Mouse (Mus musculus): ENCODE measurements at regions not wholly inside any gene's neighbourhood (a gene's known extent, or its start where the extent isn't known, plus 50 kb on each side); places are given as distances from the start of the nearest gene placed in this dataset.
"Not testable (repeated sequence)": the region's sequence is repeated elsewhere in the genome, so short reads cannot be mapped to it uniquely, and the experiment has no call there.

GRCm38 (mm10) chr1:152241026-152241425 lies 145.5 kb downstream of the Tsen15 start:
- no peak for DNase-seq (ENCODE audit: low read depth, low spot score)

GRCm38 (mm10) chr1:152239376-152239775 lies 147.1 kb downstream of the Tsen15 start:
- DNase-seq (ENCODE audit: low read depth, low spot score) = no peak

DNA sequence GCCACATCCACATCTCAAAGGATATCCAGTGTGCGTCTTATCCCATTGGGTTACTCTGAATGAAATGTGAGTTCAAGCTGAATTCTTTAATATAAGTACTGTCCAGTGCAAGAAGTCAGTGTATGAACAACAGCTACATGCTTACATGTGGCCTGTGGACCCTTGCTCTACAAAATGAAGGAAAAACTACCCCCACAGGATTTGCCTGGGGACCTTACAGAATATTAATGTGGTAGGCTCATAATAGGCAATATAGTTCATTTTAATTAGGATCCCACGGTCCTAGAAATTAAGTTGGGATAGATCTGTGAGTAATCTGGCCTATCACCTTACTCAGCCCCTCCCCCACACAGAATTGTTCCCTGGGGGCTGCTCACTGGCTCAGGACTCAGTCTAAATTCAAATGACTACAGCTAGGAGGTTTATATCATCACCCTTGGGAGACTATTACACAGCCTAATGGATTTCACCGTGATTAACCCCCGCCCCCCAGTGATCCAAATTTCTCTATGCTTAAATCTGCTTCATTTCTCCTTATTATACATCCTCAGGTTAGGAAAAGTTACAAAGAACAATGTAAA lies 145.4 kb upstream of the 1700025G04Rik start:
- no peak for DNase-seq (ENCODE audit: low read depth, low spot score)

DNA sequence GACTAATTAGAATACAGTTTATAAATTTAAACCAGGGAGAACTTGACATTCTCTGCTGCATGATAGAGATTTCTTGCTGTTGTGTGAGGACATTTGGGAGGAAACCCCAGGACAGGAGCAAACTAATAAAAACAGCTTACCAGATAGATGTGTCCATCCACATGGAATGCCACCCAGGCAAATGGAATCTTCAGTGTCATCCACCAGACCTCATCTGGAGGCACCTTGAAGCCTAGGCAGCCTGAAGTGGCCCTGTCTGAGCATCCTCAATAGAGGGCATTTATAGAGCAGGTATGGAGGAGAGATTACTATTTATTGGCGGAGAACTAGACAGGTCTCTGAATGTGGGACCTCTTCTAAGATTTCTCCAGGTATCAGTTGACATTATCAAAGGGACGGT lies 144.8 kb upstream of the 1700025G04Rik start:
- no peak for DNase-seq (ENCODE audit: low read depth, low spot score)

GRCm38 (mm10) chr1:152231717-152232202 lies 141.8 kb upstream of the 1700025G04Rik start:
- DNase-seq (ENCODE audit: low read depth, low spot score) = peak; percentile 52

DNA sequence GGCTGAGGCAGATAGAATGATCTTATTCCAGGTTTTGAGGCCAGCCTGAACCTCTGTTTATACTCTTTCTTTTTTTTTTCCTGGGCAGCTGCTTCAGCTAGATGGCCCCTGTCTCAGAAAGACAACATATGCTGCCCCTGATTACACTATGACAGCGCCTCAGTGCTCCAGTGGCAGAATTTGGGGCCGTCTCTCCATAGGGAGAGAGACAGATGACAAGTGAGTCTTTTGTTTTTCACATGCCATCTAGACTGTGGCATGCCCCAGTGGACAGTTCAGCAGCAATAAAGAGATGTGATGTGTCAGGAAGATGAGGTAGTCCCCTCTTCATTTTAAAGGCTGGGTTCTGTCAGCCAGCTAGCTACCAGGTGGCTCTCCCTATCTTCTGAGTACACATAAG lies 139.8 kb upstream of the 1700025G04Rik start:
- DNase-seq (ENCODE audit: low read depth, low spot score) = no peak

DNA sequence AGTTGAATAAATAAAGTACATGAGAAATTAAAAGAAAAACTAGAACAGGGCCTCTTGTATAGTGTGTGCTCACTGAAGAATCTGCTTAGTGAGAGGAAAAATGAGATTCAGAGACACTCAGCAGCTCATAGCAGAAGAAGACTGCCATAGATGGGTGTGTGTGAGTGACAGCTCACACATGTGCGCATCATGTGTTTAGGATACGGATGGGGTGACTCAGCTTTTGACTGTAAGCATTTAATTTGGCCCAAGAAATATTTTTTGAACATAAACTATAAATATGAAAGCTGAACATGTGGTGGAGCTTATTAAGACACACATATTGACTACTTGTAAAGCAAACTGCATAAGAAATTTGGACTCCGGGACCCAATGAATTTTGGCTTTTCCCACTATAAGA lies 136.1 kb upstream of the 1700025G04Rik start:
- DNase-seq (ENCODE audit: low read depth, low spot score) = no peak

- no peak for DNase-seq (ENCODE audit: low read depth, low spot score)
Observed at GRCm38 (mm10) chr1:152223666-152224065, 133.7 kb upstream of the 1700025G04Rik start.

GRCm38 (mm10) chr1:152220804-152221565 lies 131.1 kb upstream of the 1700025G04Rik start:
- peak; percentile 39 for DNase-seq (ENCODE audit: low read depth, low spot score)

GRCm38 (mm10) chr1:152219752-152220151 lies 129.8 kb upstream of the 1700025G04Rik start:
- DNase-seq (ENCODE audit: low read depth, low spot score) = not testable (repeated sequence)

- no peak for DNase-seq (ENCODE audit: low read depth, low spot score)
Observed at GRCm38 (mm10) chr1:152217404-152217803, 127.5 kb upstream of the 1700025G04Rik start.

GRCm38 (mm10) chr1:152214376-152214775 lies 124.5 kb upstream of the 1700025G04Rik start:
- DNase-seq (ENCODE audit: low read depth, low spot score) = no peak

GRCm38 (mm10) chr1:152203187-152203586 lies 113.3 kb upstream of the 1700025G04Rik start:
- no peak for DNase-seq (ENCODE audit: low read depth, low spot score)

DNA sequence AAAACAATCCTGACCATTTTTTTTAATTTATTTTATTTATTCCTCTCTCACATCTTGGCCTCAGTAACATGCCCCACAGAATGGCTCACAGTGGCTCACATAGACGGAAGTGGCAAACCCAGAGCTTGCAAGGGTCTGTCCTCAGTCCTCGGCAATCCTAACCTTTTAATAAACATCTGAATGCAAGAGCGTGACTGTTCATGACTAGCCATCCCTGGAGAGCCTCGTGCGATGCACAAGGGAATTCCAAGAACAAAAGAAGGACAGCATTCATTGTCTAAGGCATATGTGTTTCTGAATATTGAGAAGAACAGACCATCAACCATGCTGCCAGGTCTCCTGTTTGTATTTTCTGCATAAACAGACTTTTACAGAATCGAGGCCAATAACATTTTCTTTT lies 98.8 kb upstream of the 1700025G04Rik start:
- DNase-seq (ENCODE audit: low read depth, low spot score) = no peak

GRCm38 (mm10) chr1:152184956-152185355 lies 95.0 kb upstream of the 1700025G04Rik start:
- no peak for DNase-seq (ENCODE audit: low read depth, low spot score)

GRCm38 (mm10) chr1:152176267-152176970 lies 86.5 kb upstream of the 1700025G04Rik start:
- DNase-seq (ENCODE audit: low read depth, low spot score) = no peak

DNA sequence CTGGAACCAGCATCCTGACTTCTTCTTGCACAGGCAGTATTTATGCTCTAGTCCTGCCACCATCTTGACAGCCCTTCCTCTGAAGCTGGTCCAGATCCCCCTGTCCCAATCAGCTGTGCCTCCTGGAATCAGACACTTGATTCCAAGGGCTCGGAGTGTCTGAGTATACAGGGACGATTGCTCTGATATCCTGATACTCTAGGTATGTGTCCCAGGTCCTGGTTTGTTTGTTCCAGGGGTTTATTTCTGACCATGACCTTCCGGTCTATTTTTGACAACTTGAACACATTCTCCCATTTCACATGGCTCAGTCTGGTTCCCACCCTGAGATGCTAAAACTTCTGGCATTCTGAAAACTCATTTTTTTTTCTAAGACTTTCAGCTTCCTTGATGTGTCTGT lies 85.8 kb upstream of the 1700025G04Rik start:
- DNase-seq (ENCODE audit: low read depth, low spot score) = no peak

GRCm38 (mm10) chr1:152174464-152174863 lies 84.5 kb upstream of the 1700025G04Rik start:
- DNase-seq (ENCODE audit: low read depth, low spot score) = no peak

DNA sequence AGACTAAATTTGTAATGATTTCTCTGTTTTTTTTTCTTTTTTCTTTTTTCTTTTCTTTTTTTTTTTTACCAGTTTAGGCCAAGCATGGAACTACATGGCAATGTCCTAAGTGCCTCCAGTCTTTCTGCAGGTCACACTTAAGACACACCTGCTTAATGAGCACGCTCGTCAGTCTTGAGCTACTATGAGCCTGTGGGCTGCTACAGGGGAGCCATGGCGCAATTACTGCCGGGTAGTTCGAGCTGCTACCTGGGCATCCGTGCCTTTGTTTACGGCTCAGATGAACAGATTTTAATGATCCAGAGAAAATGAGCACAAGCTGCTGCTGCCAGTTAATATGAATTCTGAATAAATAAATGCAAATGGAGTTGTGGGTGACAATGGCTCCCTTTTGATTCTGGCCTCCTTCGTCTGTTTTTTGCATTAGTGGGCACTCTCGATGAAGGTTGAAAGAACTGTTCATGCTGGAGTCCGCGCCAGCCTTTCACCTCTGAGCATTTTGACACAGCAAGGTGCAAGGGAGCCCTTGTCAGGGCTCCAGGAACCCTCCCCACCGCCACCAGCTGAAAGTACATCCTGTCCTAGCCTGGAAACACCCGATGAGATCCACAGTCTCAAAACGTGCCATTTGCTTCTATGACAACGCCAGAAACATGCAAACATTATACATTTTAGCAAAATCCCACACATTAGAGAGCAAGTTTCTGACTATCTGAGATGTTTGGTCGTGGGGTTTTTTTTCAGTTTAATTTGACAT lies 81.3 kb upstream of the 1700025G04Rik start:
- DNase-seq (ENCODE audit: low read depth, low spot score) = no peak

DNA sequence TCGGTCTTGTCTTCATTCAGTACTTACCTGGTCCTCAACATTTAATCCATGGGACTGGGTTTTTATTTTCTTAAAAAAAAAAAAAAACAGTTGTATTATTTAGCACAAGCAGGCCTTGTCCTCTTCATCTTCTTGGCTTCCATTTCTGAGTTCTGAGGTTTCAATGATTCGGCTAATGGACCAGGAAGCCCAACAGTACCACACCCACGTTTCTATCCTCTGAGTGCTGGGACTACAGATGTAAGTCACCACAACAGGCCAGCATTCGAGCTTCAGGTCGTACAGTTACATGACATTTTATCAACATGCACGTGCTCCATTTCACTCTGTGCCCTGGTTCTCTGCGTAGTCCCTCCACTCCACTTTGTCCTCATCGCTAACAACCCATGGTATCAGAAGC lies 80.7 kb upstream of the 1700025G04Rik start:
- DNase-seq (ENCODE audit: low read depth, low spot score) = no peak

DNA sequence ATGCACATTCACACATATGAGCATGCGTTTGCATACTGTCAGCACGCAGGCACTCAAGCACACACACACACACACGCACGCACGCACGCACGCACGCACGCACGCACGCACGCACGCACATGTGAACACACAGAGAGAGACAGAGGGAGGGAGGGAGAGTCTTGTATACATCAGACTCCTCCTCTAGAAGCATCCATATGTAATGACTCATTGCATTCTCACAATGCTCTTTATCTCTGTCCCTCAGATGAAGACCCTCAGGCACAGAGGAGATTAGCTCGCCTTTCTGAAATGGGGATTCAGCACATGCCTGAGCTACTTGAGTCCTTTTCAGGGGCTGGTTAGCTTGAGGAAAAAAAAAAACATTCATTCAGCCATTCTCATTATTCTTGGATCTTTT lies 79.6 kb upstream of the 1700025G04Rik start:
- no peak for DNase-seq (ENCODE audit: low read depth, low spot score)

DNA sequence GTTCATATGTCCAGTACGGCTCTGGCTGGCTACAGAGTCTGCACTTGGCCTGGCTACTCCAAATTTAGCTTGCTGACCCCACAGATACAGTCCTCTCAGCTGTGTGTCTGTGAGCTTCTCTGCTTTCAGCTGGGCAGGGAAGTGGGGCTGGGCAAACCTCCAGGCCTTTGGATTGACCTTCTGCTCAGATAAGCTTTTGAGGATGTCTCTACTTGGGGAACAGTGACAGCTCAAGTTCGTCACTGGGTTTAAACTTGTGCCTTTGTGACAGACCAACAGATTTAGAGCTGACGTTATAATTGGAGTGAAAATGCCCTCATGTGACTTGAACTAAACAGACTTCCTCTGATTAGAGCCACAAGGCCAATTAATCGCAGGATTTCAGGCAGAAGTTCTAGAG lies 78.4 kb upstream of the 1700025G04Rik start:
- DNase-seq (ENCODE audit: low read depth, low spot score) = no peak

Data from CD4-positive, CD25-positive, alpha-beta regulatory T cell, adult 2 months (primary cell).